Mouse (Mus musculus) heart, postnatal 0 days (tissue): Measurements from ENCODE around the gene C1ra.
A peak's percentile ranks its signal among the peaks of the same experiment; 100 is the strongest.

Source experiments
- CTCF ChIP-seq: IDR thresholded peaks from 2 replicates; pipeline ENCODE4 v1.5.1; 2016; ENCODE audit warnings: antibody characterized with exemption, control low read depth, low read depth
- EP300 ChIP-seq: IDR thresholded peaks from 2 replicates; pipeline ENCODE4 v1.6.1; 2016; ENCODE audit warnings: antibody characterized with exemption, low read depth

GRCm38 (mm10) chr6:124512355-124512836, at the start of gene C1ra:
- TF ChIP-seq CTCF (peak; percentile 74), EP300 (no peak)
